Mouse (Mus musculus) CD8-positive naive resting alpha-beta T cell, adult 2 months (primary cell): ENCODE measurements at regions not wholly inside any gene's neighbourhood (a gene's known extent, or its start where the extent isn't known, plus 50 kb on each side); places are given as distances from the start of the nearest gene placed in this dataset.

Experiments used
- DNase-seq, 2 experiments: peaks; one replicate each; pipeline ENCODE4 v3.0.0; 2022; ENCODE audit warnings: low read depth in 2 of 2, low spot score in 2 of 2

GRCm38 (mm10) chr15:52565449-52565851, 1319.3 kb upstream of the Gm7489 start:
- DNase-seq = no peak

GRCm38 (mm10) chr15:52570256-52570655, 1314.5 kb upstream of the Gm7489 start:
- no peak for DNase-seq

GRCm38 (mm10) chr15:52577614-52578013, 1307.1 kb upstream of the Gm7489 start:
- DNase-seq = no peak

- no peak for DNase-seq
Measured at GRCm38 (mm10) chr15:52589391-52589790, 1295.3 kb upstream of the Gm7489 start.

GRCm38 (mm10) chr15:52599511-52599910, 1285.2 kb upstream of the Gm7489 start:
- no peak for DNase-seq

- DNase-seq = no peak
Measured at GRCm38 (mm10) chr15:52599957-52600356, 1284.7 kb upstream of the Gm7489 start.

GRCm38 (mm10) chr15:52639790-52640189, 1244.9 kb upstream of the Gm7489 start:
- no peak for DNase-seq

- no peak for DNase-seq
Measured at GRCm38 (mm10) chr15:52645961-52646360, 1238.7 kb upstream of the Gm7489 start.

GRCm38 (mm10) chr15:52657916-52658315, 1226.8 kb upstream of the Gm7489 start:
- DNase-seq = no peak
